ENCODE assay signal across 9 mouse cellular contexts in genomic region chr10:3572723-3573649, GRCm38 (mm10). TPM values are rescaled to one million over a fixed set of nuclear protein-coding genes. Genes with fewer than 3 reads are reported as not detected.
DNase-seq lines count a peak whose midpoint lies in the region; ATAC-seq and TF ChIP-seq lines count a peak whose summit lies in the region.
"Had no signal": no experiment of that assay in that cellular context is flagged by ENCODE, and none has a peak within 500 bp of the region (broad histone marks: within the 10 kb centered on the region; RNA-seq: fewer than 3 reads in every experiment).

No protein-coding gene starts in this region.

- no peak overlapping the region for H3K27ac ChIP-seq in CH12.LX (ENCODE audit: insufficient read depth, low read depth)
- no peak overlapping the region for H3K27ac ChIP-seq in forebrain, embryonic 12.5 days
- 0 out of 2 replicates have a peak overlapping the region, but pooled peaks have one; percentile 57 for H3K27ac ChIP-seq in midbrain, embryonic 10.5 days (replicated peaks)

- peak; percentile 46 to 78; a peak in 3 of 4 replicates for TF ChIP-seq CTCF in CH12.LX (conservative IDR thresholded peaks at IDR 0.05 in 1 of 2, IDR thresholded peaks at IDR 0.05 in 1 of 2; ENCODE audit: low read depth in 2 of 2, low read length in 2 of 2)

- ATAC-seq in forebrain, embryonic 12.5 days (ENCODE audit: low FRiP score) = peak; percentile 49; the same call in 1 of the 2 replicates
- peak; percentile 58 to 60; a peak in 2 of 4 replicates for ATAC-seq in hematopoietic stem cell, adult 5-6 weeks (replicated peaks in 1 of 2; ENCODE audit: insufficient read depth in 1 of 2, low FRiP score in 2 of 2, low TSS enrichment in 1 of 2, low read depth in 1 of 2, poor library complexity in 2 of 2, severe bottlenecking in 2 of 2)
- ATAC-seq in inflammation-experienced regulatory T-cells, adult 6 months = no peak

- no peaks in the 10 kb centered on the region for H3K79me2 ChIP-seq in CH12.LX (replicated peaks; ENCODE audit: control insufficient read depth, extremely low read depth, insufficient read depth, poor library complexity, severe bottlenecking)

- H3K4me2 ChIP-seq in CH12.LX (ENCODE audit: insufficient read depth, low read depth, poor library complexity, severe bottlenecking) = peak overlapping the region; percentile 2; the same call in 1 of the 2 replicates
- no peak overlapping the region for H3K4me2 ChIP-seq in forebrain, embryonic 12.5 days

- peak; percentile 68 for TF ChIP-seq RAD21 in CH12.LX (IDR thresholded peaks at IDR 0.05; ENCODE audit: low read depth, low read length)

- H3K36me3 ChIP-seq in CH12.LX (replicated peaks in 1 of 2; ENCODE audit: control insufficient read depth in 1 of 2, insufficient read depth in 1 of 2, low read length in 1 of 2) = no peaks in the 10 kb centered on the region
- no peaks in the 10 kb centered on the region for H3K36me3 ChIP-seq in forebrain, embryonic 12.5 days (replicated peaks)
- no peaks in the 10 kb centered on the region for H3K36me3 ChIP-seq in midbrain, embryonic 10.5 days

- dilution Hi-C loops in CH12.LX (cut with MboI; ENCODE audit: extremely low pct_ligation_motif_present, extremely low pct_unique_long_range_greater_than_20kb, low sequenced_read_pairs) = no loop called here

- 70% methylated on average over 10 of the region's 10 CpGs for WGBS in forebrain, embryonic 12.5 days
- 71% methylated on average over 10 of the region's 10 CpGs for WGBS in midbrain, embryonic 10.5 days

- H3K4me3 ChIP-seq in CH12.LX (replicated peaks in 1 of 3; ENCODE audit: low read depth in 2 of 3, low read length in 2 of 3, poor library complexity in 1 of 3) = no peak overlapping the region
- H3K4me3 ChIP-seq in forebrain, embryonic 12.5 days (replicated peaks) = no peak overlapping the region
- no peak overlapping the region for H3K4me3 ChIP-seq in midbrain, embryonic 10.5 days

- peak; percentile 56 for DNase-seq in CH12.LX (ENCODE audit: extremely low read depth)
- peak; percentile 68 for DNase-seq in ZHBTc4 (ENCODE audit: low read depth, low spot score)
- peak; percentile 42 for DNase-seq in layer of hippocampus, adult 9-11 months
- peak; percentile 46 for DNase-seq in midbrain, embryonic 10.5 days (ENCODE audit: low spot score)
- peak; percentile 56 for DNase-seq in yolk sac, embryonic 10.5 days (ENCODE audit: low spot score)

- in situ Hi-C loops in CH12.LX (cut with MboI; ENCODE audit: low pct_ligation_motif_present, low pct_unique_long_range_greater_than_20kb, low sequenced_read_pairs) = no loop called here

- H3K27me3 ChIP-seq in CH12.LX (replicated peaks) = no peaks in the 10 kb centered on the region
- no peaks in the 10 kb centered on the region for H3K27me3 ChIP-seq in forebrain, embryonic 12.5 days
- no peaks in the 10 kb centered on the region for H3K27me3 ChIP-seq in midbrain, embryonic 10.5 days (ENCODE audit: low read depth, poor library complexity, severe bottlenecking)

- H3K9me3 ChIP-seq in CH12.LX (replicated peaks; ENCODE audit: low read length) = no peaks in the 10 kb centered on the region
- no peaks in the 10 kb centered on the region for H3K9me3 ChIP-seq in forebrain, embryonic 12.5 days
- H3K9me3 ChIP-seq in midbrain, embryonic 10.5 days (replicated peaks) = no peaks in the 10 kb centered on the region

- no peak for TF ChIP-seq EP300 in CH12.LX (IDR thresholded peaks at IDR 0.05; ENCODE audit: low read length)

- TF ChIP-seq POLR2A in CH12.LX (IDR thresholded peaks at IDR 0.05; ENCODE audit: low read depth, low read length) = no peak

- no peak overlapping the region for H3K9ac ChIP-seq in CH12.LX (ENCODE audit: insufficient read depth, low read depth)
- no peak overlapping the region for H3K9ac ChIP-seq in forebrain, embryonic 12.5 days

- peaks cover 0 to 8% of the 10 kb centered on the region in 2 experiments; a peak in 2 of 4 replicates for H3K4me1 ChIP-seq in CH12.LX (ENCODE audit: control insufficient read depth in 1 of 2, insufficient read depth in 2 of 2)
- peaks cover 2% of the 10 kb centered on the region; the same call in 1 of the 2 replicates for H3K4me1 ChIP-seq in forebrain, embryonic 12.5 days
- no peaks in the 10 kb centered on the region for H3K4me1 ChIP-seq in midbrain, embryonic 10.5 days

TF ChIP-seq in CH12.LX, 34 proteins besides CTCF, POLR2A, EP300 and RAD21:
- TF ChIP-seq MEF2A (IDR thresholded peaks at IDR 0.05; ENCODE audit: borderline replicate concordance, low read depth, low read length) (peak; percentile 45; the same call in 1 of the 2 replicates), E2F4 (IDR thresholded peaks at IDR 0.05; ENCODE audit: insufficient replicate concordance, low read depth, low read length) (no peak), USF1 (IDR thresholded peaks at IDR 0.05; ENCODE audit: low read depth, low read length) (no peak), CHD1 (IDR thresholded peaks at IDR 0.05; ENCODE audit: low read depth, low read length) (no peak), IRF4 (IDR thresholded peaks at IDR 0.05; ENCODE audit: low read depth, low read length) (peak; percentile 98), MAZ (IDR thresholded peaks at IDR 0.05; ENCODE audit: low read depth, low read length) (no peak), MXI1 (IDR thresholded peaks at IDR 0.05; ENCODE audit: low read depth, low read length) (no peak), SIN3A (IDR thresholded peaks at IDR 0.05; ENCODE audit: low read length) (no peak), MYC (IDR thresholded peaks at IDR 0.05; ENCODE audit: low read depth, low read length) (0 out of 2 replicates have a peak, but pooled peaks have one; percentile 31), TCF12 (IDR thresholded peaks at IDR 0.05; ENCODE audit: low read depth, low read length) (0 out of 2 replicates have a peak, but pooled peaks have one; percentile 31), JUND (conservative IDR thresholded peaks at IDR 0.05; ENCODE audit: low read depth, low read length) (peak; percentile 90), ZC3H11A (IDR thresholded peaks at IDR 0.05; ENCODE audit: low read depth, low read length) (no peak), UBTF (IDR thresholded peaks at IDR 0.05; ENCODE audit: low read depth, low read length) (no peak), POLR2AphosphoS2 (IDR thresholded peaks at IDR 0.05; ENCODE audit: low read depth, low read length) (no peak), ETS1 (conservative IDR thresholded peaks at IDR 0.05; ENCODE audit: low read depth, low read length) (no peak), NRF1 (IDR thresholded peaks at IDR 0.05; ENCODE audit: low read depth, low read length) (no peak), JUN (IDR thresholded peaks at IDR 0.05; ENCODE audit: insufficient read depth, low read depth, low read length) (peak; percentile 93), MAFK (IDR thresholded peaks at IDR 0.05; ENCODE audit: insufficient replicate concordance, low read length) (no peak), ZKSCAN1 (IDR thresholded peaks at IDR 0.05; ENCODE audit: borderline replicate concordance, low read depth, low read length) (no peak), KAT2A (IDR thresholded peaks at IDR 0.05; ENCODE audit: insufficient replicate concordance, low read length) (no peak), SMC3 (IDR thresholded peaks at IDR 0.05; ENCODE audit: low read depth, low read length) (peak; percentile 60), BHLHE40 (IDR thresholded peaks at IDR 0.05; ENCODE audit: low read depth, low read length) (0 out of 2 replicates have a peak, but pooled peaks have one; percentile 11), ZNF384 (IDR thresholded peaks at IDR 0.05; ENCODE audit: low read depth, low read length) (no peak), TBP (conservative IDR thresholded peaks at IDR 0.05; ENCODE audit: low read depth, low read length) (no peak), HCFC1 (IDR thresholded peaks at IDR 0.05; ENCODE audit: low read depth, low read length) (no peak), CHD2 (IDR thresholded peaks at IDR 0.05; ENCODE audit: low read length) (no peak), MAX (IDR thresholded peaks at IDR 0.05; ENCODE audit: low read length) (no peak)

RNA-seq across cellular contexts. Expression of gene Iyd, which starts 32.9 kb away (rescaled TPM):
- total RNA-seq in CH12.LX (2012; rRNA removed) (not detected in 2 replicates), CH12.LX (2014; rRNA removed) (not detected in 2 replicates)
- polyA plus RNA-seq in CH12.LX (2012; ENCODE audit: insufficient read length, low read depth) = not detected in 2 replicates
- polyA plus RNA-seq in forebrain, embryonic 12.5 days (2016; fragmentation: Nextera tagmentation; extraction: Ambion mirVana) = not detected in 2 replicates
- not detected in 2 replicates for total RNA-seq in hematopoietic stem cell, adult 5-6 weeks (2017)
- polyA plus RNA-seq in midbrain, embryonic 10.5 days (2016; fragmentation: Nextera tagmentation; extraction: Ambion mirVana) = not detected in 2 replicates
- polyA plus RNA-seq in inflammation-experienced regulatory T-cells, adult 6 months (2017; shearing (Covaris generic)) = not detected
- polyA plus RNA-seq: spleen, adult 2 months had no signal
